Mouse (Mus musculus) CH12.LX (cell line): ENCODE results near the gene 2310030G06Rik.

Source experiments
- CHD2 ChIP-seq: IDR thresholded peaks from 2 replicates; pipeline ENCODE4 v1.6.1; 2011; ENCODE audit warnings: low read length, improper control_type of control experiment
- CTCF ChIP-seq, 2 experiments: IDR thresholded peaks in 1 of 2; conservative IDR thresholded peaks in 1 of 2; 2 replicates each; pipeline ENCODE4 v1.5.1; 2011 to 2012; ENCODE audit warnings: low read depth in 2 of 2, low read length in 2 of 2, improper control_type of control experiment in 1 of 2, inconsistent platforms in 1 of 2, mild to moderate bottlenecking in 1 of 2, moderate library complexity in 1 of 2
- HCFC1 ChIP-seq: IDR thresholded peaks from 2 replicates; pipeline ENCODE4 v1.6.1; 2012; ENCODE audit warnings: low read depth, mild to moderate bottlenecking, inconsistent platforms, low read length, improper control_type of control experiment
- POLR2A ChIP-seq: IDR thresholded peaks from 2 replicates; pipeline ENCODE4 v1.6.1; 2011; ENCODE audit warnings: low read depth, mild to moderate bottlenecking, improper control_type of control experiment, low read length
- ZNF384 ChIP-seq: IDR thresholded peaks from 2 replicates; pipeline ENCODE4 v1.6.1; 2012; ENCODE audit warnings: low read depth, low read length, improper control_type of control experiment, inconsistent platforms

DNA sequence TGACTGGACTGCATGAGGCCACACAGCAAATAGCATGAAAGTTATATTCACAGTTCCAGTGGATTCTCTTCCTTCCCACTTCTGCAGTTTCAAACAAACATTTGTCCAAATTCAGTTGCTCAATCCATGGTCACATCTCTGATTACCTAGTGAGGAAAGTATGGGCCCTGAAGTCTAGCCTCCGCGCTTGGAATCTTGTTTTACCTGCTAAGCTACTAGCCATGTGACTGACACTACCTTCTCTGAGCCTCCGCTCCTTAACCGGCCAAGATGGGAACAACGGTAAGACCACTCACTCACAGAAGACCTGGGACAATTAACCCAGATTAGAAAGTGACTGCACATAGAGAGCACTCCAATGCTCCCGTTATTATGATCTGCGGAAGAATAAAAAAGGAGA is 530 bp downstream of the 2310030G06Rik start:
- TF ChIP-seq POLR2A = no peak
- no peak for TF ChIP-seq CTCF (conservative IDR thresholded peaks at IDR 0.05 in 1 of 2, IDR thresholded peaks at IDR 0.05 in 1 of 2; ENCODE audit: low read depth in 2 of 2, low read length in 2 of 2)
- no peak for TF ChIP-seq ZNF384
- TF ChIP-seq CHD2 = no peak
- no peak for TF ChIP-seq HCFC1
